In genomic region chr2:76676401-76677226, GRCm38 (mm10) we compare ENCODE assay signal across 8 mouse cellular contexts. TPM values are rescaled to one million over a fixed set of nuclear protein-coding genes. Genes with fewer than 3 reads are reported as not detected.
DNase-seq lines count a peak whose midpoint lies in the region; ATAC-seq and TF ChIP-seq lines count a peak whose summit lies in the region.

No protein-coding gene starts in this region.

- peak overlapping the region; percentile 64 for H3ac ChIP-seq in C2C12 (ENCODE audit: control insufficient read depth, insufficient read length, low read depth)

- H3K27me3 ChIP-seq in C2C12 (ENCODE audit: control insufficient read depth, insufficient read depth, insufficient read length) = no peaks in the 10 kb centered on the region
- no peaks in the 10 kb centered on the region for H3K27me3 ChIP-seq in forebrain, embryonic 16.5 days (replicated peaks; ENCODE audit: control insufficient read depth, insufficient read depth, low read length)
- no peaks in the 10 kb centered on the region for H3K27me3 ChIP-seq in midbrain, embryonic 10.5 days (ENCODE audit: low read depth, poor library complexity, severe bottlenecking)

- H3K9ac ChIP-seq in forebrain, embryonic 16.5 days (replicated peaks; ENCODE audit: low read depth, low read length) = peak overlapping the region; percentile 42

- peak overlapping the region; percentile 81 for H3K4me3 ChIP-seq in gastrocnemius, adult 2 months
- peak overlapping the region; percentile 68 for H3K4me3 ChIP-seq in C2C12 (ENCODE audit: insufficient read depth, poor library complexity, severe bottlenecking)
- H3K4me3 ChIP-seq in forebrain, embryonic 16.5 days (replicated peaks; ENCODE audit: low read length) = peak overlapping the region; percentile 88
- peak overlapping the region; percentile 82 for H3K4me3 ChIP-seq in midbrain, embryonic 10.5 days

- ATAC-seq in forebrain, embryonic 16.5 days = no peak

- intact Hi-C loops in gastrocnemius, adult 2 months (cut with DNase I) = no loop called here

- WGBS in forebrain, embryonic 16.5 days = 53% methylated on average over 13 of the region's 13 CpGs
- 72% methylated on average over 13 of the region's 13 CpGs for WGBS in midbrain, embryonic 10.5 days

- H3K9me3 ChIP-seq in forebrain, embryonic 16.5 days (ENCODE audit: control insufficient read depth, low read length) = no peaks in the 10 kb centered on the region
- no peaks in the 10 kb centered on the region for H3K9me3 ChIP-seq in midbrain, embryonic 10.5 days (replicated peaks)

- no peak overlapping the region for H3K27ac ChIP-seq in gastrocnemius, adult 2 months
- no peak overlapping the region for H3K27ac ChIP-seq in forebrain, embryonic 16.5 days (ENCODE audit: low read length)
- H3K27ac ChIP-seq in midbrain, embryonic 10.5 days (replicated peaks) = peak overlapping the region; percentile 93

- peak overlapping the region; percentile 77 for H3K4me2 ChIP-seq in forebrain, embryonic 16.5 days (ENCODE audit: low read length)

- peaks cover 28% of the 10 kb centered on the region for H3K4me1 ChIP-seq in forebrain, embryonic 16.5 days (replicated peaks; ENCODE audit: control insufficient read depth, insufficient read depth, low read length)
- peaks cover 45% of the 10 kb centered on the region for H3K4me1 ChIP-seq in midbrain, embryonic 10.5 days

- no peak for TF ChIP-seq CTCF in gastrocnemius, adult 2 months (IDR thresholded peaks at IDR 0.05)
- no peak for TF ChIP-seq CTCF in C2C12 (IDR thresholded peaks at IDR 0.05; ENCODE audit: control insufficient read depth, insufficient read depth, insufficient read length)

- H3K79me2 ChIP-seq in C2C12 (ENCODE audit: control insufficient read depth, insufficient read depth) = peaks cover 72% of the 10 kb centered on the region

- H3K36me3 ChIP-seq in C2C12 (ENCODE audit: control insufficient read depth, insufficient read depth) = peaks cover 38% of the 10 kb centered on the region
- H3K36me3 ChIP-seq in forebrain, embryonic 16.5 days (ENCODE audit: control insufficient read depth, insufficient read depth) = no peaks in the 10 kb centered on the region
- peaks cover 24% of the 10 kb centered on the region; the same call in 1 of the 2 replicates for H3K36me3 ChIP-seq in midbrain, embryonic 10.5 days

- DNase-seq in gastrocnemius, adult 2 months = no peak
- no peak for DNase-seq in gastrocnemius, postnatal 25 days
- DNase-seq in midbrain, embryonic 10.5 days (ENCODE audit: low spot score) = peak; percentile 16
- DNase-seq in adrenal gland, postnatal 4 days (ENCODE audit: low spot score in 2 of 2) = no peak
- DNase-seq in urinary bladder, adult 2 months (ENCODE audit: low spot score) = no peak
- no peak for DNase-seq in lung, postnatal 4 days

- peaks cover 58% of the 10 kb centered on the region for H3K79me3 ChIP-seq in C2C12 (ENCODE audit: low read depth)

TF ChIP-seq in C2C12, 6 proteins besides CTCF, POLR2A, EP300 and RAD21:
- TF ChIP-seq FOSL1 (IDR thresholded peaks at IDR 0.05; ENCODE audit: insufficient read depth, low read length, poor library complexity, severe bottlenecking) = no peak
- TF ChIP-seq CEBPB (IDR thresholded peaks at IDR 0.05; ENCODE audit: low read depth) = peak; percentile 21
- peak; percentile 80 for TF ChIP-seq MAX (IDR thresholded peaks at IDR 0.05)
- TF ChIP-seq MYOG (IDR thresholded peaks at IDR 0.05; ENCODE audit: control insufficient read depth, extremely low read depth, insufficient read length) = no peak

RNA-seq across cellular contexts. Expression of gene Plekha3, which starts 1.5 kb away (rescaled TPM):
- total RNA-seq in gastrocnemius, adult 2 months (2021) = 10 to 100 TPM; 10.3 to 10.5 TPM
- 1 to 10 TPM; 7.5 to 8.1 TPM for total RNA-seq in gastrocnemius, postnatal 25 days (2021)
- polyA plus RNA-seq in C2C12 (2012; fragmentation: generic; extraction: Trizol) = 22.0 TPM
- polyA plus RNA-seq in forebrain, embryonic 16.5 days (2015; fragmentation: Nextera tagmentation; extraction: Ambion mirVana) = 6.8 and 9.5 TPM in 2 replicates
- 4.9 and 6.2 TPM in 2 replicates for polyA plus RNA-seq in midbrain, embryonic 10.5 days (2016; fragmentation: Nextera tagmentation; extraction: Ambion mirVana)
- 10 to 100 TPM; 35.9 to 37.7 TPM for total RNA-seq in adrenal gland, postnatal 4 days (2021)
- 33.1 and 41.1 TPM in 2 replicates for polyA plus RNA-seq in urinary bladder, adult 2 months (2012; rRNA removed)

RNA-seq across cellular contexts. Expression of gene Fkbp7, which starts 3.7 kb away (rescaled TPM):
- 1 to 10 TPM; 5.8 to 8.5 TPM for total RNA-seq in gastrocnemius, adult 2 months (2021)
- 10 to 100 TPM; 10.3 to 13.7 TPM for total RNA-seq in gastrocnemius, postnatal 25 days (2021)
- polyA plus RNA-seq in C2C12 (2012; fragmentation: generic; extraction: Trizol) = 36.5 TPM
- 12.4 and 15.9 TPM in 2 replicates for polyA plus RNA-seq in forebrain, embryonic 16.5 days (2015; fragmentation: Nextera tagmentation; extraction: Ambion mirVana)
- 12.1 and 15.5 TPM in 2 replicates for polyA plus RNA-seq in midbrain, embryonic 10.5 days (2016; fragmentation: Nextera tagmentation; extraction: Ambion mirVana)
- total RNA-seq in adrenal gland, postnatal 4 days (2021) = 10 to 100 TPM; 38.5 to 43.3 TPM
- 109 and 114 TPM in 2 replicates for polyA plus RNA-seq in urinary bladder, adult 2 months (2012; rRNA removed)

RNA-seq across cellular contexts. Expression of gene Pjvk, which starts 28.3 kb away (rescaled TPM):
- total RNA-seq in gastrocnemius, adult 2 months (2021) = not detected
- total RNA-seq in gastrocnemius, postnatal 25 days (2021) = not detected
- 0.05 TPM for polyA plus RNA-seq in C2C12 (2012; fragmentation: generic; extraction: Trizol)
- 0.53 and 0.80 TPM in 2 replicates for polyA plus RNA-seq in forebrain, embryonic 16.5 days (2015; fragmentation: Nextera tagmentation; extraction: Ambion mirVana)
- polyA plus RNA-seq in midbrain, embryonic 10.5 days (2016; fragmentation: Nextera tagmentation; extraction: Ambion mirVana) = 0.40 and 0.69 TPM in 2 replicates
- total RNA-seq in adrenal gland, postnatal 4 days (2021) = 1 to 10 TPM in 1 of 2 experiments, under 1 TPM in 1; 0.64 to 1.7 TPM
- 0.09 and 0.10 TPM in 2 replicates for polyA plus RNA-seq in urinary bladder, adult 2 months (2012; rRNA removed)

RNA-seq across cellular contexts. Expression of gene Prkra, which starts 28.8 kb away (rescaled TPM):
- total RNA-seq in gastrocnemius, adult 2 months (2021) = 1 to 10 TPM; 2.7 to 3.3 TPM
- total RNA-seq in gastrocnemius, postnatal 25 days (2021) = 1 to 10 TPM; 4.6 to 5.4 TPM
- 18.2 TPM for polyA plus RNA-seq in C2C12 (2012; fragmentation: generic; extraction: Trizol)
- polyA plus RNA-seq in forebrain, embryonic 16.5 days (2015; fragmentation: Nextera tagmentation; extraction: Ambion mirVana) = 93.4 and 99.7 TPM in 2 replicates
- polyA plus RNA-seq in midbrain, embryonic 10.5 days (2016; fragmentation: Nextera tagmentation; extraction: Ambion mirVana) = 83.7 and 86.8 TPM in 2 replicates
- 10 to 100 TPM; 41.3 to 43.8 TPM for total RNA-seq in adrenal gland, postnatal 4 days (2021)
- polyA plus RNA-seq in urinary bladder, adult 2 months (2012; rRNA removed) = 36.5 and 40.3 TPM in 2 replicates
